Mouse (Mus musculus) gastrocnemius, postnatal 25 days (tissue): ENCODE measurements around the gene Reg3d. TPM values are rescaled to one million over a fixed set of nuclear protein-coding genes. Genes with fewer than 3 reads are reported as not detected.
"Not testable (repeated sequence)": the region's sequence is repeated elsewhere in the genome, so short reads cannot be mapped to it uniquely, and the experiment has no call there.

Source experiments
- DNase-seq: peaks from one replicate; pipeline ENCODE4 v3.0.0; 2022
- long read RNA-seq, 2 experiments: library from polyadenylated mRNA; stranded (forward); transcript quantifications; one replicate each; pipeline ENCODE4 v2.0.0; 2021
- total RNA-seq, 2 experiments: library from RNA; stranded (reverse); gene quantifications; 1 replicate in 1 of 2; 2 replicates in 1 of 2; pipeline ENCODE4 v1.2.3; 2021

Gene Reg3d
- not detected for total RNA-seq
- long read RNA-seq, experiment 1 = 0 reads
- long read RNA-seq, experiment 2 = 0 reads

GRCm38 (mm10) chr6:78378765-78379164 is at the start of gene Reg3d:
Reg3d (minus strand) TSS chr6:78378865.
- DNase-seq = no peak

GRCm38 (mm10) chr6:78425497-78425896 is 46.8 kb upstream of the Reg3d start:
- no peak for DNase-seq

DNA sequence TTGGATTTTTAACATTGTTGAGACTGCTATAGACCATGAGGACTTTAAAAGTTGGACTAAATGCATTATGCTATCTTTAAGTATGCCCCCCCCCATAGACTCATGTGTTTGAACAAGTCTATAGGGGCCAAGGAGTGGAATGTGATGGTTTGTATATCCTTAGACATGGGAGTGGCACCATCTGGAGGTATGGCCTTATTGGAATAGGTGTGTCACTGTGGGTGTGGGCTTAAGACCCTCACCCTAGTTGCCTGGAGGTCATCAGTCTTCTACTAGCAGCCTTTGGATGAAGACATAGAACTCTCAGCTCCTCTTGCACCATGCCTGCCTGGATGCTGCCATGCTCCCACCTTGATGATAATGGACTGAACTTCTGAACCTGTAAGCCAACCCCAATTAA is 43.7 kb upstream of the Reg3d start, which contains the start of gene Reg1:
TSS of gene Reg1 (plus strand) at position 301 of the 400 bp plus-strand sequence.
- not testable (repeated sequence) for DNase-seq

- DNase-seq = not testable (repeated sequence)
These were observed 16.7 kb upstream of the Reg3d start, which contains the start of gene Reg2 for GRCm38 (mm10) chr6:78395323-78395722. Reg2 (plus strand) TSS chr6:78395623.

DNA sequence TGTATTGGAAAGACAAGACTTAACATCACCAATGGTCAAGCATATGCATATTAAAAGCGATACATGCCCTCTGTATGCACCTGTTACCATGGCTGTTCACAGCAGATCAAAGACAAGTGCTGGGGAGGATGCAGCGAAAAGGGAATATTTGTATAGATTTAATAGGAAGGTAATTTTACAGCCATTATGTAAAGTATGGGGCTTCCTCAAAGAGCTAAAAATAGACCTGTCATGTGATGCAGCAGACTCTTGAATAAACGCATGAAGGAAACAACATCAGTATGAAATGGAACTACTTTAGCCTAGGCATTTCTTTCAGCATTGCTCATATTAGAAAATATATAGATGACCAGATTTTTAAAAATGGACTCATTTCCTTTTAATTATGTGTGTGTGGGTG is 6.9 kb upstream of the Reg3d start:
- DNase-seq = no peak

- DNase-seq = no peak
These were observed 1.7 kb upstream of the Reg3d start, which contains the start of gene Reg3a for GRCm38 (mm10) chr6:78380409-78380808. Reg3a (plus strand) TSS chr6:78380709.

DNA sequence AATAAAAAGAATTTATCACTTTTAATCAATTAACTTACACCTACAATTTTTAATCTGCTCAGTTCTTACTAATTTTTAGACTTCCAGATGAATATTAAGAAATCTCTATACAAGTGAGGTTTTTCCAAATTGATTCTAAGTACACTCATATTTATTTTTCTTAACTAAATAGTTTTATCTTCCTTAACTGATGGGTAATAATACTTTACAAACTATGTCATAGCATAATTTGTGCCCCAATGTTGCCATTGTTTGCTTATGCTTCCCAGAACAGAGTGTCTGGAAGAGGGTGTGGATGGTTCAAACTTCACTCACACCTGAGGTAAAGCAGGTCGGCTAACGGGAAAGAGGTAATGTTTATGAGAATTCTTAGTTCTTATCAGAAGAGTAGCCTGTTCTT is 8.3 kb downstream of the Reg3d start, which contains the start of gene Reg3b:
TSS of gene Reg3b (plus strand) at position 301 of the 400 bp plus-strand sequence.
- no peak for DNase-seq

DNA sequence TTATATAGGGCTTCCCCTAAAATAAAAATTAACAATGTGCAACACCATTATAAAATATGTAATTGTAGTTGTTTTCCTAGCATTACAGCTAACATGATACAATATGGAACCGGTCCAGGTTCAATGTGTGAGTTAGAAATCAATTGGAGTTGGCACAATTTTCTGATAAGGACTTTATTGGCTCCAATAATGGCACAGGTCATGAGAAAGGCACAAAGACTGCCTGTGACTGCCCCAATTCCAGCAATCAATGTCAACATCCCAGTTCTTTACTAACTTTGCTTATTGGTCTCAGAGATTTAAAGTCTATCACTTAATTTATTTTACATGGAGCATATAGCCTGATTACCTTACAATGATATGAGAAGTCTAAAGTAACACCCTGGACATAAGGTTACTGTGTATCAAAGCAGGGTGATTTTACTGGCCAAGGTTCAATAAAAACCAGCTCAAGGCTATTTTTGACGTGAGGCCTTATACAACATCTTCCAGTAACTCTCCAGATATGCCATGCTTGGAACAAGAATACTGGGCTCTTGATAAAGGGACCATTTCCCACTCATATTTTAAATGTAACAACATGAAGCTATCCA is 16.6 kb downstream of the Reg3d start:
- no peak for DNase-seq

DNA sequence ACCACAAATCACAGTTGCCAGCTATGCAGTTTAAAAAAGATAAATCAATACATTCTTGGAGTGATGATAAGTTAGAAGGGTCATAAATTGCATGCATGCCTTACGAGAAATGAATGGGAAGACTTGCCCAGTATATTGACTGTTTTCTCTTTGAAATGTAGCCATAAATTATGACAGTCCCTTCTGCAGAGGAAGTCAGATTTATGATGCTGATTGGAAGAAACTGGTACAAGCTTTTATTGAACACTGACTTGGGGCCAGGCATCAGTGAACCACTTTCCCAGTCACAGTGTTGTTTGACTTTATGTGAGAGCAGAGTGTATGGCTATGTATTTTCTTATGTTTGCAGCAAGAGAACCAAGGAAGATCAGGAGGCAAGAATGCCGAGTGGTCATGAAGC is 37.0 kb downstream of the Reg3d start:
- no peak for DNase-seq

DNA sequence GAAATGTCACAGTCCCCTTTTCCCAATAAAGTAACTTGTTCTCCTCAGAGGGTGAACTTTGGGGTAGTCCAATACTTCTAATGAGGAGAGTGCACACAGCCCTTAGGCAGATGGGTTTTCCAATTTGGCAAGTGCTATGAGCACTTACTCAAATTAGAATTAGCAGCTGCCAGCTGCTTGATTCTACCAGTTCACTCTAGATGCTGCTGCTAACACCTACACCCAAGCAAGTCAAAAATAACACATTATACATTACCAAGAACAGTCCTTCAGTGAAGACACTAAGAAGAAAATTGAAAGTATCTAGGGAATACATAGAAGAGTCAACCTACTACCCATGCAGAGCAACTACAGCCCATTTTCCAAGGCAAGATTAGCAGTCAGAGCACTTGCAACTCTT is 38.4 kb downstream of the Reg3d start:
- no peak for DNase-seq

GRCm38 (mm10) chr6:78331919-78332569 is 46.6 kb downstream of the Reg3d start:
- DNase-seq = no peak

GRCm38 (mm10) chr6:78329166-78329565 is 49.5 kb downstream of the Reg3d start:
- DNase-seq = no peak

GRCm38 (mm10) chr6:78327798-78328197 is 50.9 kb downstream of the Reg3d start:
- DNase-seq = no peak

Other genes with a start within 250 kb of the Reg3d start
- not detected for gene Reg3b, start 8.2 kb downstream of the Reg3d start, total RNA-seq
- gene Reg3a, start 1.8 kb upstream of the Reg3d start, total RNA-seq = not detected
- gene Reg2, start 16.8 kb upstream of the Reg3d start, total RNA-seq = not detected
- not detected for gene Reg1, start 43.8 kb upstream of the Reg3d start, total RNA-seq
- not detected for gene Reg3g, start 90.0 kb upstream of the Reg3d start, total RNA-seq